Mouse (Mus musculus) CH12.LX (cell line): ENCODE results near the gene Rwdd3. TPM values are rescaled to one million over a fixed set of nuclear protein-coding genes. Genes with fewer than 3 reads are reported as not detected.

Experiments used
- DNase-seq: peaks from one replicate; pipeline ENCODE4 v3.0.0-alpha.2; 2013; ENCODE audit errors: extremely low read depth
- H3K27ac ChIP-seq: 2 replicates; pipeline ENCODE4 v1.5.1; 2012; ENCODE audit warnings: low read depth, mild to moderate bottlenecking, control low read depth, moderate library complexity; ENCODE audit not compliant: insufficient read depth
- H3K27me3 ChIP-seq: replicated peaks from 2 replicates; pipeline ENCODE3; 2012; ENCODE audit warnings: inconsistent platforms
- H3K36me3 ChIP-seq, 2 experiments: replicated peaks in 1 of 2; 2 replicates each; pipeline versions ENCODE3 to v1.6.1; 2012; ENCODE audit warnings: inconsistent platforms in 1 of 2, low read length in 1 of 2, mild to moderate bottlenecking in 1 of 2, mixed read lengths in 1 of 2, moderate library complexity in 1 of 2; ENCODE audit not compliant: control insufficient read depth in 1 of 2, insufficient read depth in 1 of 2
- H3K4me1 ChIP-seq, 2 experiments: 2 replicates each; pipeline ENCODE4 v1.6.1; 2012; ENCODE audit warnings: inconsistent platforms in 1 of 2, moderate library complexity in 1 of 2; ENCODE audit not compliant: insufficient read depth in 2 of 2, control insufficient read depth in 1 of 2
- H3K4me2 ChIP-seq: 2 replicates; pipeline ENCODE4 v1.6.1; 2012; ENCODE audit warnings: low read depth, mild to moderate bottlenecking, control low read depth; ENCODE audit not compliant: poor library complexity, insufficient read depth, severe bottlenecking
- H3K4me3 ChIP-seq, 3 experiments: fragments of 150-350 bp in 1 of 3; sonication (generic) in 1 of 3; replicated peaks in 1 of 3; 2 replicates each; pipeline versions ENCODE3 to v1.5.1; 2011 to 2012; ENCODE audit warnings: low read depth in 2 of 3, low read length in 2 of 3, mild to moderate bottlenecking in 2 of 3, moderate library complexity in 2 of 3, control low read depth in 1 of 3, improper control_type of control experiment in 1 of 3, inconsistent platforms in 1 of 3, mixed read lengths in 1 of 3; ENCODE audit not compliant: poor library complexity in 1 of 3
- H3K79me2 ChIP-seq: replicated peaks from 2 replicates; pipeline ENCODE4 v1.6.1; 2012; ENCODE audit warnings: mild to moderate bottlenecking, moderate library complexity; ENCODE audit not compliant: control insufficient read depth, poor library complexity, insufficient read depth, severe bottlenecking; ENCODE audit errors: extremely low read depth
- H3K9ac ChIP-seq: 2 replicates; pipeline ENCODE4 v1.6.1; 2012; ENCODE audit warnings: low read depth, mild to moderate bottlenecking, control low read depth, moderate library complexity; ENCODE audit not compliant: insufficient read depth
- H3K9me3 ChIP-seq: replicated peaks from 2 replicates; pipeline ENCODE3; 2012; ENCODE audit warnings: low read length, inconsistent platforms, mixed read lengths
- CTCF ChIP-seq, 2 experiments: IDR thresholded peaks in 1 of 2; conservative IDR thresholded peaks in 1 of 2; 2 replicates each; pipeline ENCODE4 v1.5.1; 2011 to 2012; ENCODE audit warnings: low read depth in 2 of 2, low read length in 2 of 2, improper control_type of control experiment in 1 of 2, inconsistent platforms in 1 of 2, mild to moderate bottlenecking in 1 of 2, moderate library complexity in 1 of 2
- E2F4 ChIP-seq: IDR thresholded peaks from 2 replicates; pipeline ENCODE4 v1.6.1; 2011; ENCODE audit warnings: low read depth, low read length, improper control_type of control experiment; ENCODE audit not compliant: insufficient replicate concordance
- GABPA ChIP-seq: IDR thresholded peaks from 2 replicates; pipeline ENCODE4 v1.6.1; 2012; ENCODE audit warnings: low read depth, low read length, improper control_type of control experiment, inconsistent platforms; ENCODE audit not compliant: insufficient replicate concordance
- HCFC1 ChIP-seq: IDR thresholded peaks from 2 replicates; pipeline ENCODE4 v1.6.1; 2012; ENCODE audit warnings: low read depth, mild to moderate bottlenecking, inconsistent platforms, low read length, improper control_type of control experiment
- KAT2A ChIP-seq: IDR thresholded peaks from 2 replicates; pipeline ENCODE4 v1.6.1; 2012; ENCODE audit warnings: low read length, improper control_type of control experiment, inconsistent platforms; ENCODE audit not compliant: insufficient replicate concordance
- MAFK ChIP-seq: IDR thresholded peaks from 2 replicates; pipeline ENCODE4 v1.6.1; 2011; ENCODE audit warnings: low read length, improper control_type of control experiment; ENCODE audit not compliant: insufficient replicate concordance
- MAZ ChIP-seq: IDR thresholded peaks from 2 replicates; pipeline ENCODE4 v1.6.1; 2012; ENCODE audit warnings: low read depth, mild to moderate bottlenecking, inconsistent platforms, low read length, improper control_type of control experiment, moderate library complexity
- MXI1 ChIP-seq: IDR thresholded peaks from 2 replicates; pipeline ENCODE4 v1.6.1; 2011; ENCODE audit warnings: mild to moderate bottlenecking, low read depth, low read length, improper control_type of control experiment
- MYC ChIP-seq: IDR thresholded peaks from 2 replicates; pipeline ENCODE4 v1.6.1; 2011; ENCODE audit warnings: low read depth, mild to moderate bottlenecking, improper control_type of control experiment, low read length
- NELFE ChIP-seq: IDR thresholded peaks from 2 replicates; pipeline ENCODE4 v1.6.1; 2011; ENCODE audit warnings: low read depth, low read length, improper control_type of control experiment
- POLR2A ChIP-seq: IDR thresholded peaks from 2 replicates; pipeline ENCODE4 v1.6.1; 2011; ENCODE audit warnings: low read depth, mild to moderate bottlenecking, improper control_type of control experiment, low read length
- RCOR1 ChIP-seq: conservative IDR thresholded peaks from 2 replicates; pipeline ENCODE4 v1.6.1; 2012; ENCODE audit warnings: low read depth, mild to moderate bottlenecking, inconsistent platforms, low read length, improper control_type of control experiment
- TBP ChIP-seq: conservative IDR thresholded peaks from 2 replicates; pipeline ENCODE4 v1.6.1; 2011; ENCODE audit warnings: low read depth, low read length, improper control_type of control experiment
- TCF12 ChIP-seq: IDR thresholded peaks from 2 replicates; pipeline ENCODE4 v1.6.1; 2014; ENCODE audit warnings: low read depth, mild to moderate bottlenecking, inconsistent platforms, low read length, improper control_type of control experiment
- UBTF ChIP-seq: IDR thresholded peaks from 2 replicates; pipeline ENCODE4 v1.6.1; 2012; ENCODE audit warnings: low read depth, mild to moderate bottlenecking, inconsistent platforms, low read length, improper control_type of control experiment, moderate library complexity
- USF1 ChIP-seq: IDR thresholded peaks from 2 replicates; pipeline ENCODE4 v1.6.1; 2014; ENCODE audit warnings: low read depth, mild to moderate bottlenecking, inconsistent platforms, low read length, improper control_type of control experiment
- ZKSCAN1 ChIP-seq: IDR thresholded peaks from 2 replicates; pipeline ENCODE4 v1.6.1; 2012; ENCODE audit warnings: low read depth, inconsistent platforms, low read length, improper control_type of control experiment, borderline replicate concordance
- ZMIZ1 ChIP-seq: IDR thresholded peaks from 2 replicates; pipeline ENCODE4 v1.6.1; 2012; ENCODE audit warnings: low read depth, mild to moderate bottlenecking, inconsistent platforms, low read length, improper control_type of control experiment
- dilution Hi-C: fragments of 300-500 bp; cut with MboI; formaldehyde crosslinking; loops from 2 replicates; pipeline ENCODE4 v1.14.3; 2020; ENCODE audit warnings: low sequenced_read_pairs; ENCODE audit not compliant: extremely low pct_unique_long_range_greater_than_20kb, extremely low pct_ligation_motif_present
- in situ Hi-C: fragments of 300-500 bp; cut with MboI; formaldehyde crosslinking; loops from 3 replicates; pipeline ENCODE4 v1.14.3; 2019; ENCODE audit warnings: low sequenced_read_pairs, low pct_ligation_motif_present, low pct_unique_long_range_greater_than_20kb, mixed read lengths
- polyA plus RNA-seq: library from polyadenylated mRNA; unstranded; fragments of >175 nt; gene quantifications from 2 replicates; pipeline ENCODE4 v1.2.1, GENCODE M21; 2012; ENCODE audit warnings: low read depth; ENCODE audit not compliant: insufficient read length
- total RNA-seq, 2 experiments: library from RNA; depleted of rRNA; stranded (reverse); fragments of 300-350 nt in 1 of 2; fragments of >200 nt in 1 of 2; gene quantifications; 2 replicates each; pipeline ENCODE4 v1.2.3; 2012 to 2014

Rwdd3 gene
- total and polyA plus RNA-seq, 3 experiments, result 2.3 to 5.9 (median 3.5) TPM

- dilution Hi-C loops, result no loop called here
- Histone ChIP-seq H3K4me3 (no peak overlapping the region), H3K27ac (no peak overlapping the region), H3K79me2 (no peaks in the 10 kb centered on the region), H3K4me2 (no peak overlapping the region), H3K4me1 (peaks cover 8 to 26% of the 10 kb centered on the region in 2 experiments; a peak in 3 of 4 replicates), H3K36me3 (peaks cover 0 to 4% of the 10 kb centered on the region in 2 experiments), H3K9ac (no peak overlapping the region), H3K9me3 (no peaks in the 10 kb centered on the region), H3K27me3 (no peaks in the 10 kb centered on the region)
- TF ChIP-seq UBTF (no peak), GABPA (no peak), TCF12 (no peak), RCOR1 (no peak), TBP (no peak), KAT2A (no peak), E2F4 (no peak), MXI1 (no peak), MAZ (no peak), NELFE (no peak)
- no peak for DNase-seq
- in situ Hi-C loops, result loop anchor here (25.0 kb wide), 1 partner anchor 580 kb away; no protein-coding TSS in a partner anchor
Observed at GRCm38 (mm10) chr3:121157546-121158330, 13.8 kb downstream of the Rwdd3 start.

GRCm38 (mm10) chr3:121156451-121157186 is 14.9 kb downstream of the Rwdd3 start:
- no peak overlapping the region for H3K27ac ChIP-seq
- no peak for DNase-seq
- H3K79me2 ChIP-seq, result no peaks in the 10 kb centered on the region
- H3K4me1 ChIP-seq, result peaks cover 8 to 22% of the 10 kb centered on the region in 2 experiments; a peak in 3 of 4 replicates
- no peak for TF ChIP-seq CTCF (conservative IDR thresholded peaks at IDR 0.05 in 1 of 2, IDR thresholded peaks at IDR 0.05 in 1 of 2; ENCODE audit: low read depth in 2 of 2, low read length in 2 of 2)
- TF ChIP-seq POLR2A, result no peak
- TF ChIP-seq UBTF, result no peak
- no peak for TF ChIP-seq ZKSCAN1
- TF ChIP-seq MAFK, result no peak
- no peak for TF ChIP-seq HCFC1
- no peak for TF ChIP-seq TBP
- TF ChIP-seq ZMIZ1, result no peak
- TF ChIP-seq USF1, result no peak
- no peak for TF ChIP-seq MYC
- no peak for TF ChIP-seq MAZ
- TF ChIP-seq, all 38 proteins: peak for 0
- H3K9me3 ChIP-seq, result no peaks in the 10 kb centered on the region
- no peaks in the 10 kb centered on the region for H3K27me3 ChIP-seq
- H3K9ac ChIP-seq, result no peak overlapping the region
- in situ Hi-C loops (loop anchor here (25.0 kb wide), 1 partner anchor 581 kb away; no protein-coding TSS in a partner anchor), dilution Hi-C loops (no loop called here)
- H3K36me3 ChIP-seq, result peaks cover 0 to 4% of the 10 kb centered on the region in 2 experiments
- H3K4me2 ChIP-seq, result no peak overlapping the region
- no peak overlapping the region for H3K4me3 ChIP-seq
